Mouse (Mus musculus) thymus, postnatal 4 days (tissue): ENCODE measurements around the gene Pla2g2f.

Source experiments
- DNase-seq: peaks from one replicate; pipeline ENCODE4 v3.0.0; 2021

The Pla2g2f gene

DNA sequence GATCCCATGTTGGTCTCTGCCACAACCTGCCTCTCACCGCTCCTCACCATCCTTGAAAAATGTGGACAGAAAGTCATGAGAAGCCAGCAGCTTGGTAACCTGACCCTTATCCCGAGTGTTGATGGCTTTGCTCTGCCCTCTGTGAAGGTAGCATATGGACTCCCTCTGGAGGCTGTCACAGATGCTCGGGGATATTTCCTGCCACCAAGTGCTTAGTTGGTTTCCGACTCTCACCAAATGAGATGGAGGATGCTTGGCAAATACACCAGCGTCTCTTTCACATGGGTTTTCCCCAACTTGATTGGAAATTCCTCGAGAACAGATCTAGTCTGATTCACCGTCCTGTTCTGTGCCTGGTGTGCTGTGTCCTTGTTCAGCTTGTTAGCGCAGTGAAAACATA, 44.8 kb downstream of the Pla2g2f start:
- DNase-seq, result no peak

DNA sequence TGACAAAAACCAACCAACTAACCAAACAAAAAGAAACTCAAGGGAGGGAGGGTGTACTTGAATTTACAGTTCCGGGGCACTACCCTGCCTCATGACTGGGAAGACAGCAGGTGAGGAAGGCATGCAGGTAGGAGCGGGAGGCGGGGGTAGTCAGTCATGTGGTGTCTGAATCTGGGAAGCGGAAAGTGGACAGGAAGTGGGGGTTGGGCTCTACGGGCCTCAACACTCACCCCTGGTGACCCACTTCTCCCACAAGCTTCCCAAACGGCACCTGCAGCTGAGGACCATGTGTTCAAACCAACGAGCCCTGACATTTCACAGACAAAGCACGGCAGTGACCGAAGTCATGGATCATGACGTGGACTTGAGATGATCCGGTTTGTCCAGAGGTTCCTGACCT, 45.3 kb downstream of the Pla2g2f start:
- no peak for DNase-seq

DNA sequence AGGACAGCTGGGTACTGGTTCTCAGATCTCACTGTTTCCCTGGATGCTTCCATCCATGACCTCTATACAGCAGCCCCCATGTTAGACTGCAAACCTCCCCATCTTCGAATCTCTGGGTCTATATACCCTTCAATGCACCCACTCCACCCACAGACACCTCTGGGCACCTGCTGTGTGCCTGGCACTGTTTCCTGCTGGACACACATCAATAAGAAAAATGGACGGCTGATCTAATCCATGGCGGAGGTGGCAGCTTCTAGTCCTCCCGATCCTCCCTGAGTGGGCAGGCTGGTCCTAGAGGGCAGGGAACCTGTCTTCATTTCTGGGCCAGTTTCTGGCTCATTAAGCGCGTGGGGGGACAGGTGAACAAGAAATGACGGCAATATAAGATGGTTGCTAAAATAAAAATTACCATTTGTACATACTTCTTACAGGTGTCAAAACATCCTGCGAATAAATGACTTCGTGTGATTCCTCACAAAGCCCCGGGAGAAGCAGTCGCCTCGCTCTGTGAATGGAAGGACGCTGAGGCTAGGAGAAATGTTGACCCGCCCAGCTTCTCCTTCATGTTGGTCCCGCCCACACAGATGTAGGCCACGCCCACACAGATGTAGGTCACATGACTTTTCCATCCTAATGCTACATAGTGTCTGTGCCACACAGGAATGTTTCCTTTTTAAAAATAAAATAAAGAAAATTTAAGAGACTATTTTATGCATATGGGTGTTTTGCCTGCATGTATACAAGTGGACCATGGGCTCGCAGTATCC, 46.2 kb downstream of the Pla2g2f start:
- no peak for DNase-seq

DNA sequence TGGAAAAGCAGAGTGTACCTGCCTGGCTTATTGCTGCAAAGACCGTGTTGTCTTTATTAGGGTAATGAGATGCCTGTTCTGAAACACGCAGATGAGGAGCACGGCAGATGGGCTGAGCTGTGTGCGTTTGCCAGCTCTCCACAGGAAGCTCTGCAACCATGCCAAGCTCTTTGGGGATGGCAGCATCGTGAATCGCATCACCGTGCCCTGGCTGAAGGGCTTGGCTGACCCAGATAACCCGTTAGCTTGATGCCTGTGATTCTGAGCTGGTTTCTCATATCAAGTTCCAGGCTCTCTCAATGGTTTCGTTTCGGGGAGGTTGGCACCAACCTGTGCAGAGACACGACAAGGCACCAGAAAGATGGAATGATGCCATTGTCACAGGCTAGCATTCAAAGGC, 46.8 kb downstream of the Pla2g2f start:
- DNase-seq, result no peak

DNA sequence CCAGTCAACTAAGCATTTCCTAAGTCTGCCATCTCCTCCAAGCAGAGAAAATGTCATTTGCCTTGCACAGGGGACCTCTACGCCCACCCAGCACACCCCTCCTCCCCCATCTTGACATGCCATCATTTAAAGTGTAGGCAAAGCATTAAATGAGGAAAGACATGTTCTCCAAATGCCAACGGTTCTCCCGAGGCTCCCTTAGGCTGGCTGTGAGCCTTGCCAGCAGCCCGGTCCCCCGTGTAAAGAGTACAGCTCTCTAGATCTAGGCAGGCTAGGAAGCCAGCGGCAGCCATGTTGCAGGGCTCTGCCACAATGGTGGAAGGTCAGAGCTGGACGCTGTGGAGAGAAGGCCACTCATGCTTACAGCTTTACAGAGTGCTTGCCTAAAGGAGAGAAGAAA, 47.5 kb downstream of the Pla2g2f start:
- DNase-seq, result no peak

DNA sequence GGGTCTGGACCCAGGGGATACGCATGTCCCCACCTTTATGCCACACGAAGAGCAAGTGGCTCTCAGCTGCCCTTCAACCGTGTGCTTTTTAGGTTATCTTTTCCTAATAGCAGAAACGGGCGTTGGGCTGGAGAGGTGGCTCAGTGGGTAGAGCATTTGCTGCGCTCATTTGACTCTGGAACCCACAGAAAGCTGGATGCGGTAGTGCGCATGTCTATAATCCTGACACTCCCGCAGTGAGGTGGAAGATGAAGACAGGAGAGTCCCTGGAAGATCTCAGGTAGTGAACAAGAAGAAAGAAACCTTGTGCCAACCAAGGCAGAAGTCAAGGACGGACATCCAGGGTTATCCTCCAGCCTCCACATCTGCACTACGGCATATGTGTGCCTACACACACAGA, 48.2 kb downstream of the Pla2g2f start:
- no peak for DNase-seq

DNA sequence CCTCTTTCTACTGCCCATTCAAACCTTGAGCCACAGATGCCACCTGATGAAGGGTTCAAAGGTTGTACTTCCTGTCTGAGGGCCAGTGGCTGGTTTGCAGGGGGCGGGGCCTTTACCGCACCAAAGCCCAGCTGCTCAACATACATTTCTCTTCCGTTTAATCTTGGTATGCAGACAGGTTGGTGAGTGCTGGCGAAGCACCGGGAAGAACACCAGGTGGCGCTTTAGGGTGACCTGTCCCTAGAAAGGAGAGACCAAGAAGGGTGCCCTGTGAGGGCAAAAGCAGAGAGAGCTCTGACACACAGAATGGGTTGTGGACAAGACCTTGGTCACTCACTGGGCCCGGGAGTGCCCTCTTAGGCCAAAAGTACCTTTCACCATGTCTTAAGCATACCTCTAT, 48.8 kb downstream of the Pla2g2f start:
- peak; percentile 83 for DNase-seq

DNA sequence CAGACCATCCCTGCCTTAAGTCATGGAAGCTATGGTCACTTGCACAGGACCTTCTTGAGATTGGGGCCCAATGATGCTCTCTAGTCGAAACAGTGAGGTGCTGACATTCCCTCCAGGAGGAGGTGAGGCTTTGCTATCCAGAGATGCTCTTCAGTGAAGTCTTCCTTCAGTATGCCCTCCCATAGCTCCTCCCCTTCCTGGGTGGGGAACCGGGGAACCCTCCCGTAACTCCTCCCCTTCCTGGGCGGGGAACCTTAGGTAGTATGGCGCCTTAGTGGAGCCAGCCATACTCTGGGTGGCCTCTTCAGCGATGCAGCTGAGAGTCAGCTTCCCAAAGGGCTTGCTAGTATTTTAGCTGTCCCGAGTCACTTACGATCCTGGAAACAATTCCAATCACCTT, 50.8 kb downstream of the Pla2g2f start:
- DNase-seq, result no peak

DNA sequence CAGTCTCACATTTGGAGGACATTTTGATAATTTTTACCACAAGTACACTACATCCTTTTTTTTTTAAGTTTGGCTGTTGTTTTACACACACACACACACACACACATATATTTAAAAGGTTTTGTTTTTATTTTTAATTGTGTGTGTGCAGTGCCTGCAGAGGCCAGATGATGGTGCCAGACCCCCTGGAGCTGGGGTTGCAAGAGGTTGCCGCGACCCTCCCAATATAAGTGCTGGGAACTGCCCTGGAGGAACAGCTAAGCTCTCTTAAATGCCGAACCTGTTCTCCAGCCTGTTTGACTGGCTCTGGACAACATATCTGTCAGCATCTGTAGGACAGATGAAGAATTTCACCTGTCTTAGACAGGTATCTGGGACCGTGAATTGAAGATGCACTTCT, 53.3 kb downstream of the Pla2g2f start:
- no peak for DNase-seq

DNA sequence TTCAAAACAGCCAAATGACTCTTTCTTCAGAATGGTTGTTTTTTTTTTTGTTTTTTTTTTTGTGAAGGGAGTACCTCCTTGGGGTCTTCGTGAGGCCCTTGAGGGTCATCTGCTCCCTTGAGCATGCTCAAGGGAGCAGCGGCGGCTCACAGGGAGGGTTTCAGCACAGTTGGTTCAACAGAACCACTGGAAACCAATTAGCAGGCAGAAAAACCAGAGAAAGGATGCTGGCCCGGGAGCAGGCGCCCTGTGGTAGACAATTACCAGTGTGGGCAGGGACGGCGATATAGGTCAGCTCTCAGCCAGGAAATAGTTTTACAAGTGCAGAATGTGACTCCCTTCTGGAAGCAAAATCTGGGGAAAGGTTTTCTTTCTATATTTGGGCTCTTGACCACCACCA, 53.8 kb downstream of the Pla2g2f start:
- no peak for DNase-seq

DNA sequence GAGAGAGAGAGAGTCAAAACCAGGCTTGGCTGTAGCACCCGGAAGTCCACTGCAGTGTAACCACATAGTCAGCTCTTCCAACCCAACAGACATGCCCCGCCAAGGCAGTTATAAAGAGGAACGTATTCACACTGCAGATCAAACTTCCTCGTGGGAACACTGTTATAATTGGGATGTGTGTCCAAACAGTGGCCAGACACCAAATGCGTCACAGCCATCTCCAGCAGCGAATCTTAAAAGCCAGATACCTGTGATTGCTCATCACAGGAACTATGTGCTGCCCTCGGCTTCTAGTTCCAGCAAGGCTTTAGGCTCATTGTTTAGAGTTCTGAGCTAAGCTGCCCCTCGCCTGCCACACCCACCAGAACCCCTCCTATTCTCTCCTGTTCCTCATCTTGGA, 54.9 kb downstream of the Pla2g2f start:
- DNase-seq, result no peak

DNA sequence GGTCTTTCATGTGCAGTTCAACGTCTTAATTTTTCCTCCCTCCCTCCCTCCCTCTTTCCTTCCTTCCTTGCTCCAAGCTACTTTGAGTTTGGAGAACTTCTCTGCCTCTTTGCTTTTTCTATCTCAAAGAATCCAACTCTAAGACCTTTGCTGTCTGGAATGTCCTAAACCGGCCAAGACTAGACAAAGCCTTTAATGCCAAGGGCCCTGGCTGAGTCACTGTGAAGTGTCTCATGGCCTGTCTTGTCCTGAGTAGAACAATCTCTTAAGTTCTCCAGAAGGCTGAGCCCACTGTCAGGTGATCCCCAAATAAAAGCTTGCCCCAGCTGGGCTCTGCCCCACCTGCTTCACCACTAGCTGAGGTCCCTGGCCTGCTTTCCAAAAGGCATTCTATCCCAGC, 55.4 kb downstream of the Pla2g2f start:
- DNase-seq, result no peak

DNA sequence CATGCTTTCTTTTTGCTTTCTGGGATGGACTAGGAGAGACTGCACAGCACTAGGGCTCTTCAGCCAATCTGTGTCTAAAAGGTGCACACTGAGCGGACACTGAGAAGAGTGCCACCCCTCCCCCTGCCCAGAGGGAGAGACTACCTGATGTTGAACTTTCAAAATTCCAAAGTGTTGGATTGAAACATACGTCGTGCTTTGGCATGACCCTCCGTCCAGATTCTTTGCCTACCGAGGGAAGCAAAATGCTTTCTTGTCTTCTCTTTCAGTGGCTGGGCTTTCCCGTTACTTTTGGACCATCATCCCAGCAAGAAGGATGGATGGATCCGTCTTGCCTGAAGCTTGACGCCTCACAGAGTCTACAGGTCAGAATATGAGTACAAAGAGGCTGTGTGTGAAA, 56.3 kb downstream of the Pla2g2f start:
- DNase-seq, result no peak
